Mouse (Mus musculus) forebrain, embryonic 11.5 days (tissue): ENCODE measurements around the gene Umad1. TPM values are rescaled to one million over a fixed set of nuclear protein-coding genes. Genes with fewer than 3 reads are reported as not detected.

Experiments used
- ATAC-seq: fragments of 200-750 bp; cut with Nextera tagmentation; replicated peaks from 2 replicates; pipeline ENCODE4 v1.8.0; 2017; ENCODE audit warnings: moderate TSS enrichment; ENCODE audit not compliant: low FRiP score
- DNase-seq: peaks from one replicate; pipeline ENCODE4 v3.0.0-alpha.2; 2017; ENCODE audit warnings: low spot score
- H3K27ac ChIP-seq: fragments of 300-500 bp; sonication (generic); 2 replicates; pipeline ENCODE4 v1.5.1; 2014; ENCODE audit warnings: low read depth, low read length
- H3K27me3 ChIP-seq: fragments of 300-500 bp; sonication (generic); 2 replicates; pipeline ENCODE4 v1.6.1; 2014; ENCODE audit warnings: mild to moderate bottlenecking, low read length, mixed read lengths; ENCODE audit not compliant: control insufficient read depth, insufficient read depth
- H3K36me3 ChIP-seq: fragments of 300-500 bp; sonication (generic); 2 replicates; pipeline ENCODE4 v1.6.1; 2014; ENCODE audit warnings: mild to moderate bottlenecking, low read length, moderate library complexity, mixed read lengths; ENCODE audit not compliant: control insufficient read depth, insufficient read depth
- H3K4me1 ChIP-seq: fragments of 300-500 bp; sonication (generic); replicated peaks from 2 replicates; pipeline ENCODE4 v1.6.1; 2014; ENCODE audit warnings: low read length, mixed read lengths; ENCODE audit not compliant: control insufficient read depth, insufficient read depth
- H3K4me2 ChIP-seq: fragments of 300-500 bp; sonication (generic); 2 replicates; pipeline ENCODE4 v1.6.1; 2014; ENCODE audit warnings: low read depth, mild to moderate bottlenecking, low read length, moderate library complexity, mixed read lengths; ENCODE audit not compliant: severe bottlenecking
- H3K4me3 ChIP-seq: fragments of 300-500 bp; sonication (generic); 2 replicates; pipeline ENCODE4 v1.5.1; 2014; ENCODE audit warnings: low read depth, low read length
- H3K9ac ChIP-seq: fragments of 300-500 bp; sonication (generic); 2 replicates; pipeline ENCODE4 v1.6.1; 2014; ENCODE audit warnings: low read length
- H3K9me3 ChIP-seq: fragments of 300-500 bp; sonication (generic); 2 replicates; pipeline ENCODE4 v1.6.1; 2016; ENCODE audit warnings: low read length, mixed read lengths; ENCODE audit not compliant: control insufficient read depth
- WGBS: fragments of 180-500 bp; shearing (Covaris S2); extraction: QIAGEN DNeasy Blood & Tissue Kit; methylation state at CpG from one replicate; pipeline ENCODE4 v1.1.7; 2014; 5-methylcytosine and 5-hydroxymethylcytosine counted together
- polyA plus RNA-seq: library from polyadenylated mRNA; unstranded; fragments of >200 nt; fragmentation: Nextera tagmentation; extraction: Ambion mirVana; gene quantifications from 2 replicates; pipeline ENCODE4 v1.2.1, GENCODE M21; 2014

The Umad1 gene
- polyA plus RNA-seq, 1 experiment from 2014 or later: 18.9 TPM

DNA sequence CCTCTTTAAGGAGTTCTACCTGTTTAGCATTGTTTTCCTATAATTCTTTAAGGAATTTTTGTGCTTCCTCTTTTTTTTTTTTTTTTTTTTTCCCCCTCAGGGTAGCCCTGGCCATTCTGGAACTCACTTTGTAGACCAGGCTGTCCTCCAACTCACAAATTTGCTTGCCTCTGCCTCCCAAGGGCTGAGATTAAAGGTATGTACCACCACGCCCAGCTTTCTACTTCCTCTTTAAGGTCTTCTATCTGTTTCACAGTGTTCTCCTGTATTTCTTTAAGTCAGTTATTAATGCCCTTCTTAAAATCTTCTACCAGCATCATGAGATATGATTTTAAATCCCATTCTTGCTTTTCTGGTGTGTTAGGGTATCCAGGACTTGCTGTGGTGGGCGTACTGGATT is 130.2 kb downstream of the Umad1 start:
- no peaks in the 10 kb centered on the region for H3K36me3 ChIP-seq
- H3K4me1 ChIP-seq: no peaks in the 10 kb centered on the region
- ATAC-seq (no peak), DNase-seq (no peak)
- no peak overlapping the region for H3K9ac ChIP-seq
- no peak overlapping the region for H3K27ac ChIP-seq
- no peaks in the 10 kb centered on the region for H3K27me3 ChIP-seq
- no peak overlapping the region for H3K4me3 ChIP-seq
- WGBS: 96% methylated on average over 2 of the region's 2 CpGs
- H3K9me3 ChIP-seq: no peaks in the 10 kb centered on the region
- no peak overlapping the region for H3K4me2 ChIP-seq

DNA sequence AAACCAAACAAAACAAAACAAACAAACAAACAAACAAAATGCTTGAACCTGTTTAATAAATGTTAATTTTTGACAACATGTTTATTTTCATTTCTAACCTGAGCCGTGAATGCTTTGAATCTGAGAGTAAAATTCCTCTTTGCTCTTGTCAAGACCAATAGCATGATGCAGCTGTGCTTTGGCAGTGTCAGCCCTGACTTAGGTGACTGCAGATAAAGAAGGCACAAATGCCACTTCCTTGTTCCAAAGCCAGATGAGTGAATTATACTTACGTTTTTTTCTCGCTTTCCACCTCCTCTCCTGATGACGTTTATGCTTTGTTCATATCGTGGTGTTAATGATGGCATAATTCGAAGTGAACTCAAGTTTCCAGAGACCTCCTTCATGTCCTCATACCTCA is 131.2 kb downstream of the Umad1 start:
- H3K9me3 ChIP-seq: no peaks in the 10 kb centered on the region
- 94% methylated on average over 6 of the region's 6 CpGs for WGBS
- no peaks in the 10 kb centered on the region for H3K27me3 ChIP-seq
- 0 out of 2 replicates have a peak, but pooled peaks cover 2% of the 10 kb centered on the region for H3K4me1 ChIP-seq
- H3K4me2 ChIP-seq: no peak overlapping the region
- H3K9ac ChIP-seq: no peak overlapping the region
- H3K36me3 ChIP-seq: no peaks in the 10 kb centered on the region
- DNase-seq: no peak
- no peak for ATAC-seq
- no peak overlapping the region for H3K27ac ChIP-seq
- H3K4me3 ChIP-seq: no peak overlapping the region

- H3K27me3 ChIP-seq: no peaks in the 10 kb centered on the region
- H3K9me3 ChIP-seq: no peaks in the 10 kb centered on the region
- 0 out of 2 replicates have a peak, but pooled peaks cover 2% of the 10 kb centered on the region for H3K4me1 ChIP-seq
- no peak overlapping the region for H3K4me2 ChIP-seq
- H3K36me3 ChIP-seq: no peaks in the 10 kb centered on the region
- no peak for DNase-seq
- WGBS: 85% methylated on average over 2 of the region's 2 CpGs
- no peak overlapping the region for H3K27ac ChIP-seq
- ATAC-seq: no peak
- H3K9ac ChIP-seq: no peak overlapping the region
- no peak overlapping the region for H3K4me3 ChIP-seq
Observed at GRCm38 (mm10) chr6:8390935-8391334, 131.8 kb downstream of the Umad1 start.

GRCm38 (mm10) chr6:8393029-8393428 is 133.9 kb downstream of the Umad1 start:
- Histone ChIP-seq H3K9ac (no peak overlapping the region), H3K4me2 (no peak overlapping the region), H3K36me3 (no peaks in the 10 kb centered on the region), H3K4me3 (no peak overlapping the region), H3K27ac (no peak overlapping the region), H3K9me3 (no peaks in the 10 kb centered on the region), H3K4me1 (0 out of 2 replicates have a peak, but pooled peaks cover 2% of the 10 kb centered on the region), H3K27me3 (no peaks in the 10 kb centered on the region)
- no peak for ATAC-seq
- 85% methylated on average over 4 of the region's 4 CpGs for WGBS
- DNase-seq: no peak

DNA sequence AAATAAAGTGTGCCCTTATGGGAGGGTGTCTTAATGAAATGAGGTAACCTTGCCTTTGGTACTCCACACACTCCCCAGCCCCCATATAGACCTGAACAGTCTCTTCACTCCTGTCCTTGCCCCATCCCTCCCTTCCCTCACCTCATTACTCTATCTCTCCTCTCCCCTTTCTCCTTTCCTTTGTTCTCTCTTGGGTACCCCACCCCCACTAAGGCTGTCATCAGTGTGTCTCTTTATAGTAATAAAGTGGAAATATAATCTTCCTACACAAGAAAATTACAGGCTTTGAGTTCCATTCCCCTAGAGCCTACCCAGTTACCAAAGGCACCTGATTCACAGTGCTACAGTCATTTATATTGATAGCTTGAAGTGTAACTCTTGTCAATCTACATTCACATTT is 135.0 kb downstream of the Umad1 start:
- Histone ChIP-seq H3K4me3 (no peak overlapping the region), H3K4me1 (0 out of 2 replicates have a peak, but pooled peaks cover 2% of the 10 kb centered on the region), H3K9me3 (no peaks in the 10 kb centered on the region), H3K9ac (no peak overlapping the region), H3K4me2 (no peak overlapping the region), H3K27ac (no peak overlapping the region), H3K27me3 (no peaks in the 10 kb centered on the region), H3K36me3 (no peaks in the 10 kb centered on the region)
- ATAC-seq (no peak), DNase-seq (no peak)

DNA sequence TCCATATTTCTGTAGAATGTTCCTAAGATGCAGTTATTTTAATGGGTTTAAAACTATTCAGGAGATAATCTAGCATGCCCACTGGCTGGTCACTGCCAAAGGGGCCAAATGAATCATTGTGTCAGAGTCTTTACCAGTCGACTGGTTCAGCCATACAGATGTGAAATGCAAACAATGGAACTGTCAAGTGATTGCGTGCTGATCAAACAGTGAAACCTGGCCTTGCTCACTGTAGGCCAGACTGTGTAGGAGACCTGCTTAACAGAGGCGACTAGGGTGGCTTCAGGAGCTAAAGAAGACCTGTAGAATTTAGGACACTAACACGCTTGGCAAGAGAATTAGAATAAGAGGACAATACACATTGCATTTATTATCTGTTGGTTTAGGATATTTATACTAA is 136.0 kb downstream of the Umad1 start:
- Histone ChIP-seq H3K9me3 (no peaks in the 10 kb centered on the region), H3K36me3 (no peaks in the 10 kb centered on the region), H3K27ac (no peak overlapping the region), H3K9ac (no peak overlapping the region), H3K4me1 (peaks cover 2% of the 10 kb centered on the region; the same call in 1 of the 2 replicates), H3K4me3 (no peak overlapping the region), H3K27me3 (no peaks in the 10 kb centered on the region), H3K4me2 (no peak overlapping the region)
- ATAC-seq: no peak
- DNase-seq: no peak
- WGBS: 35% methylated on average over 4 of the region's 4 CpGs

- Histone ChIP-seq H3K9ac (no peak overlapping the region), H3K27ac (no peak overlapping the region), H3K4me3 (no peak overlapping the region), H3K9me3 (no peaks in the 10 kb centered on the region), H3K27me3 (no peaks in the 10 kb centered on the region), H3K4me1 (peaks cover 4% of the 10 kb centered on the region; the same call in 1 of the 2 replicates), H3K4me2 (no peak overlapping the region), H3K36me3 (no peaks in the 10 kb centered on the region)
- no peak for DNase-seq
- 88% methylated on average over 7 of the region's 7 CpGs for WGBS
- ATAC-seq: no peak
Observed at GRCm38 (mm10) chr6:8397252-8397651, 138.2 kb downstream of the Umad1 start.

DNA sequence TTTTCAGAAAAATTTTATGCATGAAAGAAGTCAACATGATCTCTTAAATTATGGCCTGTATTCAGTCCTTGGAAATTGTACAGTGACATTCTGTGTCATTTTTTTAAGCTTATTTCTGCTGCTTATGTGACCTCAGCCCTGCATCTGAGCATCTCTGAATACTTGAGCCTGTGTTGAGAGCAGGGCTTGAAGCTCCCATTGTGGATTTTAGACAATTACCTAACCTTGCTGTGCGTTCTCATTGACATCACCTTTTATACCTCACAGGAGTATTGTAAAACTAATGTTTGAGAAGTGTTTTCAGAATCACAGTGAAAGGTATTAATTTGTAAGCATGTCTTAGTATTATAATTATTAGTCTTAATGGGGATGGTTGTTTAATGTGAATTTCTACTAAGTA is 140.6 kb downstream of the Umad1 start:
- Histone ChIP-seq H3K36me3 (no peaks in the 10 kb centered on the region), H3K9me3 (no peaks in the 10 kb centered on the region), H3K27me3 (no peaks in the 10 kb centered on the region), H3K4me1 (peaks cover 4% of the 10 kb centered on the region; the same call in 1 of the 2 replicates), H3K4me3 (no peak overlapping the region), H3K27ac (no peak overlapping the region), H3K4me2 (no peak overlapping the region), H3K9ac (no peak overlapping the region)
- DNase-seq (no peak), ATAC-seq (peak; percentile 51; the same call in 1 of the 2 replicates)
- 56% methylated on average over 1 of the region's 1 CpGs for WGBS

DNA sequence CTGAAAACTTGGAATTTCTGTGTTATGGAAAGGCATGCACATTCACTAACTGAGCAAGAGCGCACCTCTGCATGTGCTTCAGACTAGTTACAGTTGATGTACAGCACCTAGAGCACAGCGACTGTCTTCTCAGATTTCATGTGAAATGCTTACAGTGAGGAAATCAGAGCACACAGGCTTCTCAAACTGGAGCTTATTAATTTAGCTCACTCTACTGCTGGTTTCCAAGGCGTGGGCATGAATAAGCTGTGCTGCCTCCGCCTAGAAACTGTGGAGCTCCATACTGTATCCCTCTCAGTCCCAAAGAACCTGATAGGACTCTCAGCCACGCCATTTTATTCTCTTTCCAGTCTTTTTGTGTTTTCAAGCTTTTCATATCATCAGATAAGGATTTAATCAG is 144.0 kb downstream of the Umad1 start:
- Histone ChIP-seq H3K36me3 (no peaks in the 10 kb centered on the region), H3K4me3 (no peak overlapping the region), H3K9me3 (no peaks in the 10 kb centered on the region), H3K27me3 (no peaks in the 10 kb centered on the region), H3K4me1 (peaks cover 2% of the 10 kb centered on the region; the same call in 1 of the 2 replicates), H3K9ac (no peak overlapping the region), H3K27ac (no peak overlapping the region), H3K4me2 (no peak overlapping the region)
- no peak for DNase-seq
- no peak for ATAC-seq
- WGBS: 89% methylated on average over 5 of the region's 5 CpGs
